Mouse (Mus musculus) heart, embryonic 16.5 days (tissue): Measurements from ENCODE around the gene Plet1. TPM values are rescaled to one million over a fixed set of nuclear protein-coding genes. Genes with fewer than 3 reads are reported as not detected.

Source experiments
- ATAC-seq: fragments of 200-750 bp; cut with Nextera tagmentation; replicated peaks from 2 replicates; pipeline ENCODE4 v1.8.0; 2017; ENCODE audit warnings: moderate number of reproducible peaks; ENCODE audit not compliant: insufficient read depth, low FRiP score; ENCODE audit errors: extremely low read depth
- H3K27ac ChIP-seq: fragments of 300-500 bp; sonication (generic); 2 replicates; pipeline ENCODE4 v1.5.1; 2014; ENCODE audit warnings: mild to moderate bottlenecking, low read length, control low read depth, moderate library complexity
- H3K27me3 ChIP-seq: fragments of 300-500 bp; sonication (generic); 2 replicates; pipeline ENCODE4 v1.6.1; 2014; ENCODE audit warnings: low read length, mixed read lengths; ENCODE audit not compliant: control insufficient read depth, insufficient read depth
- H3K36me3 ChIP-seq: fragments of 300-500 bp; sonication (generic); 2 replicates; pipeline ENCODE4 v1.6.1; 2014; ENCODE audit not compliant: control insufficient read depth, insufficient read depth
- H3K4me1 ChIP-seq: fragments of 300-500 bp; sonication (generic); 2 replicates; pipeline ENCODE4 v1.6.1; 2014; ENCODE audit warnings: low read length, mixed read lengths; ENCODE audit not compliant: control insufficient read depth, insufficient read depth
- H3K4me2 ChIP-seq: fragments of 300-500 bp; sonication (generic); 2 replicates; pipeline ENCODE4 v1.6.1; 2014; ENCODE audit warnings: low read depth, mild to moderate bottlenecking, control low read depth, low read length
- H3K4me3 ChIP-seq: fragments of 300-500 bp; sonication (generic); 2 replicates; pipeline ENCODE4 v1.5.1; 2014; ENCODE audit warnings: mild to moderate bottlenecking, control low read depth, low read length
- H3K9ac ChIP-seq: fragments of 300-500 bp; sonication (generic); 2 replicates; pipeline ENCODE4 v1.6.1; 2014; ENCODE audit warnings: low read length, control low read depth
- H3K9me3 ChIP-seq: fragments of 300-500 bp; sonication (generic); replicated peaks from 2 replicates; pipeline ENCODE4 v1.6.1; 2016; ENCODE audit warnings: low read length; ENCODE audit not compliant: control insufficient read depth
- WGBS: fragments of 180-500 bp; shearing (Covaris S2); extraction: QIAGEN DNeasy Blood & Tissue Kit; methylation state at CpG from one replicate; pipeline ENCODE4 v1.1.7; 2014; 5-methylcytosine and 5-hydroxymethylcytosine counted together
- polyA plus RNA-seq: library from polyadenylated mRNA; unstranded; fragments of >200 nt; fragmentation: Nextera tagmentation; extraction: Ambion mirVana; gene quantifications from 2 replicates; pipeline ENCODE4 v1.2.1, GENCODE M21; 2015

Gene Plet1
- polyA plus RNA-seq, 1 experiment from 2014 or later: 1.7 TPM

GRCm38 (mm10) chr9:50533791-50534190, 39.5 kb downstream of the Plet1 start:
- Histone ChIP-seq H3K4me1 (no peaks in the 10 kb centered on the region), H3K36me3 (no peaks in the 10 kb centered on the region), H3K4me3 (no peak overlapping the region), H3K27ac (no peak overlapping the region), H3K9ac (no peak overlapping the region), H3K4me2 (no peak overlapping the region), H3K9me3 (no peaks in the 10 kb centered on the region), H3K27me3 (no peaks in the 10 kb centered on the region)
- 58% methylated on average over 3 of the region's 3 CpGs for WGBS
- no peak for ATAC-seq

GRCm38 (mm10) chr9:50535930-50536329, 41.6 kb downstream of the Plet1 start:
- no peak overlapping the region for H3K27ac ChIP-seq
- no peak for ATAC-seq
- WGBS: 55% methylated on average over 5 of the region's 5 CpGs
- no peaks in the 10 kb centered on the region for H3K27me3 ChIP-seq
- no peaks in the 10 kb centered on the region for H3K4me1 ChIP-seq
- no peak overlapping the region for H3K4me3 ChIP-seq
- H3K9me3 ChIP-seq: no peaks in the 10 kb centered on the region
- no peak overlapping the region for H3K9ac ChIP-seq
- H3K36me3 ChIP-seq: no peaks in the 10 kb centered on the region
- no peak overlapping the region for H3K4me2 ChIP-seq

GRCm38 (mm10) chr9:50536603-50537135, 42.3 kb downstream of the Plet1 start:
- H3K36me3 ChIP-seq: no peaks in the 10 kb centered on the region
- 56% methylated on average over 7 of the region's 7 CpGs for WGBS
- ATAC-seq: no peak
- no peak overlapping the region for H3K9ac ChIP-seq
- no peak overlapping the region for H3K27ac ChIP-seq
- no peaks in the 10 kb centered on the region for H3K9me3 ChIP-seq
- no peak overlapping the region for H3K4me2 ChIP-seq
- H3K27me3 ChIP-seq: no peaks in the 10 kb centered on the region
- no peak overlapping the region for H3K4me3 ChIP-seq
- H3K4me1 ChIP-seq: no peaks in the 10 kb centered on the region

GRCm38 (mm10) chr9:50537295-50537694, 43.0 kb downstream of the Plet1 start:
- 55% methylated on average over 4 of the region's 4 CpGs for WGBS
- H3K4me1 ChIP-seq: no peaks in the 10 kb centered on the region
- H3K4me3 ChIP-seq: no peak overlapping the region
- H3K36me3 ChIP-seq: no peaks in the 10 kb centered on the region
- H3K9me3 ChIP-seq: no peaks in the 10 kb centered on the region
- H3K27ac ChIP-seq: no peak overlapping the region
- no peak for ATAC-seq
- H3K4me2 ChIP-seq: no peak overlapping the region
- H3K9ac ChIP-seq: no peak overlapping the region
- H3K27me3 ChIP-seq: no peaks in the 10 kb centered on the region

- no peaks in the 10 kb centered on the region for H3K4me1 ChIP-seq
- no peak overlapping the region for H3K4me3 ChIP-seq
- H3K27me3 ChIP-seq: no peaks in the 10 kb centered on the region
- no peak overlapping the region for H3K9ac ChIP-seq
- H3K36me3 ChIP-seq: no peaks in the 10 kb centered on the region
- no peaks in the 10 kb centered on the region for H3K9me3 ChIP-seq
- WGBS: 57% methylated on average over 7 of the region's 7 CpGs
- H3K27ac ChIP-seq: no peak overlapping the region
- H3K4me2 ChIP-seq: no peak overlapping the region
- ATAC-seq: no peak
These were observed 45.8 kb downstream of the Plet1 start for GRCm38 (mm10) chr9:50540170-50540569.

GRCm38 (mm10) chr9:50542401-50542800, 48.1 kb downstream of the Plet1 start:
- no peak overlapping the region for H3K4me3 ChIP-seq
- no peak overlapping the region for H3K4me2 ChIP-seq
- H3K36me3 ChIP-seq: no peaks in the 10 kb centered on the region
- H3K27me3 ChIP-seq: no peaks in the 10 kb centered on the region
- no peaks in the 10 kb centered on the region for H3K4me1 ChIP-seq
- no peaks in the 10 kb centered on the region for H3K9me3 ChIP-seq
- WGBS: 69% methylated on average over 9 of the region's 9 CpGs
- no peak overlapping the region for H3K27ac ChIP-seq
- H3K9ac ChIP-seq: no peak overlapping the region
- ATAC-seq: no peak

GRCm38 (mm10) chr9:50547859-50548478, 53.6 kb downstream of the Plet1 start:
- no peaks in the 10 kb centered on the region for H3K9me3 ChIP-seq
- no peak overlapping the region for H3K4me2 ChIP-seq
- ATAC-seq: no peak
- H3K36me3 ChIP-seq: no peaks in the 10 kb centered on the region
- no peaks in the 10 kb centered on the region for H3K4me1 ChIP-seq
- no peak overlapping the region for H3K4me3 ChIP-seq
- no peaks in the 10 kb centered on the region for H3K27me3 ChIP-seq
- no peak overlapping the region for H3K9ac ChIP-seq
- WGBS: 24% methylated on average over 5 of the region's 5 CpGs
- no peak overlapping the region for H3K27ac ChIP-seq

GRCm38 (mm10) chr9:50548936-50549335, 54.6 kb downstream of the Plet1 start:
- H3K27ac ChIP-seq: no peak overlapping the region
- no peaks in the 10 kb centered on the region for H3K9me3 ChIP-seq
- H3K9ac ChIP-seq: no peak overlapping the region
- H3K4me2 ChIP-seq: no peak overlapping the region
- H3K27me3 ChIP-seq: no peaks in the 10 kb centered on the region
- H3K36me3 ChIP-seq: no peaks in the 10 kb centered on the region
- H3K4me1 ChIP-seq: no peaks in the 10 kb centered on the region
- no peak overlapping the region for H3K4me3 ChIP-seq
- ATAC-seq: no peak
- WGBS: 82% methylated on average over 4 of the region's 4 CpGs

- H3K9me3 ChIP-seq: no peaks in the 10 kb centered on the region
- no peaks in the 10 kb centered on the region for H3K36me3 ChIP-seq
- no peak overlapping the region for H3K4me2 ChIP-seq
- ATAC-seq: no peak
- H3K4me1 ChIP-seq: no peaks in the 10 kb centered on the region
- no peaks in the 10 kb centered on the region for H3K27me3 ChIP-seq
- no peak overlapping the region for H3K4me3 ChIP-seq
- no peak overlapping the region for H3K9ac ChIP-seq
- 56% methylated on average over 5 of the region's 5 CpGs for WGBS
- no peak overlapping the region for H3K27ac ChIP-seq
These were observed 57.9 kb downstream of the Plet1 start for GRCm38 (mm10) chr9:50552206-50552605.
